Mouse (Mus musculus) liver, adult 2 months (tissue): ENCODE results near the gene Sar1a.

Experiments
- CTCF ChIP-seq: fragments of 200-500 bp; IDR thresholded peaks from 2 replicates; pipeline ENCODE4 v1.5.1; 2011; ENCODE audit warnings: low read depth, low read length, control low read depth
- POLR2A ChIP-seq: fragments of 200-500 bp; IDR thresholded peaks from 2 replicates; pipeline ENCODE4 v1.6.1; 2011; ENCODE audit warnings: low read length, control low read depth; ENCODE audit not compliant: insufficient read depth; ENCODE audit errors: extremely low read depth

GRCm38 (mm10) chr10:61648737-61649645 lies 31.1 kb upstream of the Sar1a start:
- no peak for TF ChIP-seq CTCF
- no peak for TF ChIP-seq POLR2A
